Mouse (Mus musculus) cerebellum, adult 11 months (tissue): Measurements from ENCODE around the gene Trir.

Experiments used
- DNase-seq: peaks from one replicate; pipeline ENCODE4 v3.0.0; 2022

Gene Trir

DNA sequence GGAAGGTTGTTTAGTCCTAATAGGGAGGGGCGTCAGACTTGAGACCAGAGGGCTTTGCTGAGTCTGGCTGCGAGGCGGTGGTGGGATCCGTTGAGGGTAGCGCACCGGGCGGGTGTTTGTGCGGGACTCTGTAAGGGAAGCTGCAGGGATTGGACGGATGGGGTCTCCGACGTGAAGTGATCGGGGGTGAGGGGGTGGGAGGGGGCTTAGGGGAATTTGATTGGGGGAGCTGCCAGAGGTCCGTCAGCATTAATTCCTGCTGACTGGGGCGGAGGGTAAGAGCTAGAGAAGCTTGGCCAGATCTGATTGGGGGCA lies 10.7 kb downstream of the Trir start:
- no peak for DNase-seq

- DNase-seq: peak; percentile 36
Measured at GRCm38 (mm10) chr8:85037681-85038531, 11.3 kb downstream of the Trir start.

DNA sequence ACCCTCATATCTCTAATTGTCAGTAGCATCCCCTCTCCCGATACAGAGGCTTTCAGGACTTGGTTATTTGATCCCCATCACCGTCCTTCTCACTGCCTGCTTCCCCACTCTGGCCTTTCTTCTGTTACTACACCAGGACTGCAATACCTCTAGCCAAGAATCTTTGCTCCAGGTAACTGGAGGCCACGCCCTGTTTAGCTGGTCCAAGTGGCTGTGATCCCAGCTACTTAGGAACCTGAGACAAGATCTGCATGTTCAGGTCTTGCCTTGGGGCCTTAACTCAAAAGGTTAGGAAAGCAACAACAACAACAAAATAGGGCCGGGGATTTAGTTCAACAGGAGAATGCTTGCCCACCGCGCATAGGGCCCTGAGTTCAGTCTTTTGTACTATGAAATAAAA lies 17.0 kb downstream of the Trir start:
- DNase-seq: no peak

DNA sequence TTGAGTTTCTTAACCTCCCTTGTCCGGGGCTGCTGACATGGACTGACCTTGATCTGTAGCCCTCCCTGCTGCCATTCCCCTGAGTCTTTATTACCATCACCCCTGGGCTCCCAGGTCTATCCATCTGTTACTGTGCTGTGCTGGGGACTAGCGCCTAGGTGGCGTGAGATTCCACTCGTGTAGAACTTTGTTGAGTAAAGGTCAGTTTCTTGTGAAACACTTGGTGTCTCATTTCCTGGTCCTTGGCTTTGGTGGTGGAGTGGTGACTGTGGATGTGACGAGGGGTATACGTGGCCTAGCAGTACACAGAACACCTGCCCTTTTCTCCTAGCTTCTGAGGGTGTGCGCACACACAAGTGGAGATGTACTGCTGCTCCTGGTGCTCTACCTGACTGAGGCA lies 30.7 kb downstream of the Trir start:
- DNase-seq: no peak

DNA sequence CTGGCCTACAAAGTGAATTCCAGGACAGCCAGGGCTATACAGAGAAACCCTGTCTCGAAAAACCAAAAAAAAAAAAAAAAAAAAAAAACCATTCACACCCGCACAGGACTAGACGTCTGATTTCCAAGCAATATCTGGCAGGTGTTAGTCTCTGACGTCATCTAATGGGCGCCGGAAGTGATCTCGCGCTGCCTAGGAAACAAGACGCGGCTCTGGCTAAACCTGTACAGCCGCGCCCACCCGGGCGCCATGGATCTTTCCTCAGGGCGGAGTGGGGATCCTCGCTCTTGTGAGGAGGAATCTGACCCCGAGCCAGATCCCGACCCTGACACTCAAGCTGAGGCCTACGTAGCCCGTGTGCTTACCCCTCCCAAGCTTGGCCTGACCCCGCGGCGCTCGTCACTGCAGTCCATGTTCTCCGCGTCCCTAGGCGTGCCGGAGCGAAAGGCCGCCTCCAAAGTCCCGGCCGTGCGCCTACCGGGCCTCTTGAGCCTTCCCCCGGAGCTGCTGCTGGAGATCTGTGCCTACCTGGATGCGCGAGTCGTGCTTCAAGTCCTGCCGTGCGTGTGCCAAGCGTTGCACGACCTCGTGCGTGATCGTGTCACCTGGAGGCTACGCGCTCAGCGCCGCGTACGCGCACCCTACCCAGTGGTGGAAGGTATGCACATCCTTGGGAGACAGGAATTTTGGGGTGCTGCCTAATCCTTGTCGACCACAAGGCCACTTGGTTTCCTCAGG lies 33.4 kb downstream of the Trir start, which contains the start of gene Fbxw9:
Gene Fbxw9, plus strand, starts transcription at position 177 of the 738 bp plus-strand sequence.
- DNase-seq: peak; percentile 85

DNA sequence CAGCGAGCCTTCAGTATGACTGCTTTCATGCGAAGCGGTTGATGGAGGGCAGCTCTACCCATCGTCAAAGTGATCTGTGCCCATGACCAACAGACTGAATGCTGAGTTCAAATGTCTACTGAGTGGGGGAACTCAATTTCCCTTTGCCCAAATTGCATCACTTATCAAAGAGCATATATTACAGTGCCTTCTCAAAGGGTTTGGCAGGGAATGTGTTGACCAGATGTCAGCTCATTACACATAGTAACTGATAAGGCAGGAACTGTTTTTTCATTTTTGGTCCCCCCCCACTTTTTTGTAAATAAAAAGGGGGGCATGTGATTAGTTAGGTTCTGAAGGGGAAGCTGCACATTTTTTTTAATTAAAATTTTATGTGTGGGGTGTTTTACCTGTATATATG lies 36.0 kb downstream of the Trir start:
- DNase-seq: no peak

GRCm38 (mm10) chr8:85065213-85065612 lies 38.6 kb downstream of the Trir start:
- DNase-seq: no peak

DNA sequence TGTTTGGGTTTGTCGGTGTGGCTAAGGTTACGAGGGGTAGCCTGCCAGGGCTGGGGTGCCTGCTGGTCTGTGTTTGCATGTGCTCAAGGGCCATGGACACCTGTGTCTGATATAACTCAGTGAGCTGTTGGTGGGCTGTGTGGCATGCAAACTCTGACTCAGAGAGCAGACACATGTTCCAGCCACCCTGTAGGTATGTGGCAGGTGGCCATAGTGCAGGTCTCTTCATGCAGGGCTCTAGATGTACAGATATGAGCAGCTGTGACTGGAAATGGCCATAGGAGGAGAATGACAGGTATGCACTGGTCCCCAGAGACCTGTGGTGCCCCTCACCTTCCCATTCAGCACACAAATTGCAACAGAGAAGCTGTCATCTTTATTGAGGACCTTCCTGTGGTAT lies 40.5 kb downstream of the Trir start:
- DNase-seq: no peak

DNA sequence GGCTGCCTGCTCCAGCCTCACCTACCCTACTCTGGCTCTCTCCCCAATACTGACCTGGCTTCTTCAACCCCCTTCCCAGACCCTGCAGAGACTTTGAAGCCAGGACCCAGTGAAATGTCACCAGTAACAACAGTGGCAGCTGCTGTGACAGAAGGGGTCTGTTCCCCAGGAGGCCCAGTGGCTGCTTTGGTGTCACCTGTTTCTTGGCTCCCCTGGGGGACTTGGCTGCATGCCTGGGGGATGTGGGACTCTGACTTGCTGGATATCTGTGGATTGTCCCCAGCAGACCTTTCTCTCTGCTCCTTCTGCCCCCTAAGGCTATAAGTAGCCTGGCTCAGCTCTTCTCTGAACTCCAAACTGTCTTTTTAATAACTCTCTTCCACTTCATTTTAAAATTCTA lies 41.4 kb downstream of the Trir start, which contains the start of gene Gm5741:
Gene Gm5741, minus strand, starts transcription at position 1 of the 400 bp plus-strand sequence.
- no peak for DNase-seq

DNA sequence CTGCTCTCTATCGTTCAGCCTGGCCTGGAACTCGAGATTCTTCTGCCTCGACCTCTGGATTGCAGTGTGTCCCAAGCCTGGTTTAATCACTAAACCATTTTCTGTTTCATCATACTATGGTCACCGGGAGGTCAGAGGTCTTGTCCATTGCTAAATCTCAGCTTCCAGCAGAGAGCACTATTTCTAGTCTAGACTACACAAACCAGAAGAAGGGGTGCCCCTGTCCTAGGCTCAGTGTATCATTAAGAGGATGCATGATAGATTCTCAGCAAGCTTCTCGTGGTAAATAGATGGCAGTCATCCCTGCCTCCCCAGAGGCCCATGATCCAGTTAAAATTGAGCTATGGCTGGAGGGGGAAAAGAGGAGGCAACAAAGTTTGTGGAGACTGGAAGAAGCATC lies 44.4 kb downstream of the Trir start:
- DNase-seq: no peak

DNA sequence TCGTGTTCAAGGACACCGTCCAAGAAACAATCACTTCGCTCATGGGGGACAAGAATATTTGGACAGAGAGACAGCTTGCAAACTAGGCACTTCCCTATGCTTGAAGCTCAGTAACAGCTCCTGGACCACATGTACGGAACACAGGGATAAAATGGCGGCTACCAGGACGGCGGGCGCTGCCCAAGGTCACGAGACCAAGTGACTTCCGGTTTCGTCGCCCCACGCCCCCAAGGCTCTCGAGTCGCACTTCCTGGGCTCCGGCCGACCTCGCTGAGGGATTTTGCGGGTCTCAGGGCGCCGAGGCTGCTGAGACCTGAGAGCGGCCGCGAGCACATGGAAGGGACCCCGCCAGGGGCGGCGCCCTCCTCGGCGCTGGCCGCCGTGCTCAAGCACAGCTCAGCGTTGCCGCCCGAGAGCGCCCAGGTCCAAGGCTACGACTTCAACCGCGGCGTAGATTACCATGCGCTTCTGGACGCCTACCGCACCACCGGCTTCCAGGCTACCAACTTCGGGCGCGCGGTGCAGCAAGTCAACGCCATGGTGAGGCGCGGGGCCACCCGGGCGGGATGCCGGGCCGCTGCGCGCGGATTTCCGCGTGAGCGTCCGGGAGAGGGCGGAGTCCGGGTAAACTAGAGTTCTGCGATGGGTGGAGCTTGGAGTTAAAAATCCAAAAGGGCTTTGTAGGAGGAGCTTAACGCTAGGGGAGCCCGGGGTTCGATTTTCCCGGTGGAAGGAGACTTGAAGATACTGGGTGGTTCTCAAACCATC lies 45.1 kb downstream of the Trir start, which contains the start of gene Dhps:
Gene Dhps, plus strand, starts transcription at position 244 of the 768 bp plus-strand sequence.
- peak; percentile 88 for DNase-seq

- DNase-seq: no peak
Measured at GRCm38 (mm10) chr8:85072364-85072929, 45.8 kb downstream of the Trir start.

DNA sequence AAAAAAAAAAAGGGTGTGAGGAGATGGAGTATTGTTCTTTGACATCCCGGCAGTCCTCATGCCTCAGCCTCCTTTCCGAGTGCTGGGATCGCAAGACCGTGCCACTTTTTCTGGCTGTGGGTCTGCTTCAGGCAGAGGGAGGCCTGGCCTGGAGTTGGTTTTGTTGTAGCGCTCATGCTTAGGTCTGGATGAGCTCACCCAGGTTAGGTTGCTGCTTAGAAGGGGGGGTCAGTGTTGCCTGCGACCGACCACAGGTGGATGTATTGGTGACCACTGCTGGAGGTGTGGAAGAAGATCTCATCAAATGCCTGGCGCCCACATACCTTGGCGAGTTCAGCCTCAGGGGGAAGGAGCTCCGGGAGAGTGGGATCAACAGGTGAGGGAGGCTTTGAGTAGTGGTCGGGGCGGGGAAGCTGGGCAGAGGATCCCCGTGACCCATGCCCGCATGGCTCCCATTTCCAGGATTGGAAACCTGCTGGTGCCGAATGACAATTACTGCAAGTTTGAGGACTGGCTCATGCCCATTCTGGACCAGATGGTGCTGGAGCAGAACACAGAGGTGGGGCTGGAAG lies 46.5 kb downstream of the Trir start:
- no peak for DNase-seq

DNA sequence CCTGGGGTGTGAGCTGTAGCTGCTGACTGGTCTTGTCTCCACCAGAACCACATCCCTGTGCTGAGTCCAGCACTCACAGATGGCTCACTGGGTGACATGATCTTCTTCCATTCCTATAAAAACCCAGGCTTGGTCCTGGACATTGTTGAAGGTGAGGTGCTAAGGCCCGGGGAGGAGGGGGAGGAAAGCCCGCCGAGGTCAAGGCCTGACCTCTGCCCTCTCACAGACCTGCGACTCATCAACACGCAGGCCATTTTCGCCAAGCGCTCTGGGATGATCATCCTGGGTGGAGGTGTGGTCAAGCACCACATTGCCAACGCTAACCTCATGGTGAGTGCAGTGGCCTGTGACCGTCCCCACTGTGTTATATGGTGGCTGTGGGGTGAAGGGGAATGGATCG lies 47.5 kb downstream of the Trir start:
- DNase-seq: no peak

DNA sequence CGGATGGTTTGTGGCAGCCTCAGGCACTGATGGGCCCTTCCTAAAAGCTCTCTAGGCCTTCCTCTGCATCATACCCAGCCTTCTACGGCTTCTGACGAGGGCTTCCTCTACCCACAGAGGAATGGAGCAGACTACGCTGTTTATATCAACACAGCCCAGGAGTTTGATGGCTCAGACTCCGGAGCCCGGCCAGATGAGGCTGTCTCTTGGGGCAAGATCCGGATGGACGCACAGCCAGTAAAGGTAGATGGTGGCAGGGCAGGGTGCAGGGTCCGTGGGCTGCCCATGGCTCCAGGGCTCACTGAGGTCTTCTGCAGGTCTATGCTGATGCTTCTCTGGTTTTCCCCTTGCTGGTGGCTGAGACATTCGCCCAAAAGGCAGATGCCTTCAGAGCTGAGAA lies 48.0 kb downstream of the Trir start:
- no peak for DNase-seq

GRCm38 (mm10) chr8:85076001-85076400 lies 49.4 kb downstream of the Trir start:
- no peak for DNase-seq

GRCm38 (mm10) chr8:85076993-85077392 lies 50.4 kb downstream of the Trir start:
- peak; percentile 65 for DNase-seq
